Comparison of ENCODE assay signal across 8 mouse cellular contexts in the genomic region with DNA sequence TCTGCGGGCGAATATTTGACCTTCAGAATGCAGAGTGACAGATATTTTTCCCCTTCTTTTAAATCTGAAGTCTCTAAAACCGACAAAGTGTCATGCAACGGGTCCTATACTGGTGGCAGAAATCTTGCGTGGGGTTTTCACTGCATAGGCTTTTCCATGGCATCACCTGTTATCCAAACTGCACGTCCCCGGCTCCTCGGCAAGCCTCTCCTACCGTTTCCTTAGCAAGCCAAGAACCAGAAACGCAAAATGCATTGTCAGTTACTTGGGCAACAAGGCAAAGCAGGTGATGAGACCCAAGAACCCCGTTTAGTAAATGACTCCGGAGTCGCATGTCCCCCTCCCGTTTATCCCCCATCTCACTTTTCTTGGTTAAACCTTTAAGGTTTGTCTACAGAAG. TPM values are rescaled to one million over a fixed set of nuclear protein-coding genes. Genes with fewer than 3 reads are reported as not detected.
DNase-seq lines count a peak whose midpoint lies in the region; ATAC-seq and TF ChIP-seq lines count a peak whose summit lies in the region.

No protein-coding gene starts in this region.

- H3K27ac ChIP-seq in heart, postnatal 0 days (ENCODE audit: low read depth) = peak overlapping the region; percentile 98
- peak overlapping the region; percentile 95 for H3K27ac ChIP-seq in liver, embryonic 12.5 days

- intact Hi-C loops in heart, postnatal 10 days (cut with DNase I) = loop anchor here (1.0 kb wide), 1 partner anchor 45 kb away; no protein-coding TSS in a partner anchor

- peak overlapping the region; percentile 85 for H3K4me2 ChIP-seq in heart, postnatal 0 days (ENCODE audit: low read depth, low read length)
- H3K4me2 ChIP-seq in liver, embryonic 12.5 days = peak overlapping the region; percentile 90

- H3K9me3 ChIP-seq in heart, postnatal 0 days (replicated peaks; ENCODE audit: control insufficient read depth, low read length) = no peaks in the 10 kb centered on the region
- H3K9me3 ChIP-seq in erythroblast, embryonic 14.5 days (ENCODE audit: control insufficient read depth, low read length) = no peaks in the 10 kb centered on the region
- no peaks in the 10 kb centered on the region for H3K9me3 ChIP-seq in liver, embryonic 12.5 days (replicated peaks)

- 4% methylated on average over 14 of the region's 14 CpGs for WGBS in heart, postnatal 0 days
- WGBS in liver, embryonic 12.5 days (ENCODE audit: insufficient replicate concordance) = 5% methylated on average over 14 of the region's 14 CpGs

- no peak for DNase-seq in heart, postnatal 0 days (ENCODE audit: low spot score)
- no peak for DNase-seq in heart, postnatal 10 days
- peak; percentile 17 for DNase-seq in ES-CJ7 (ENCODE audit: low read depth, low spot score)
- no peak for DNase-seq in ovary, postnatal 10 days (ENCODE audit: low spot score)
- no peak for DNase-seq in cerebellum, adult 8-10 months
- no peak for DNase-seq in adrenal gland, postnatal 4 days (ENCODE audit: low spot score in 2 of 2)

- no peak for TF ChIP-seq CTCF in heart, postnatal 0 days (IDR thresholded peaks at IDR 0.05; ENCODE audit: low read depth)

- ATAC-seq in heart, postnatal 0 days (ENCODE audit: insufficient read depth, low read depth) = no peak
- no peak for ATAC-seq in liver, embryonic 12.5 days

- no peak for TF ChIP-seq EP300 in heart, postnatal 0 days (IDR thresholded peaks at IDR 0.05; ENCODE audit: low read depth)

- H3K4me1 ChIP-seq in heart, postnatal 0 days (ENCODE audit: control insufficient read depth, insufficient read depth) = peaks cover 13% of the 10 kb centered on the region; the same call in 1 of the 2 replicates
- H3K4me1 ChIP-seq in erythroblast, embryonic 14.5 days (ENCODE audit: control insufficient read depth) = peaks cover 76% of the 10 kb centered on the region
- H3K4me1 ChIP-seq in liver, embryonic 12.5 days = peaks cover 76% of the 10 kb centered on the region

- H3K36me3 ChIP-seq in heart, postnatal 0 days (replicated peaks; ENCODE audit: control insufficient read depth, insufficient read depth, low read length) = 0 out of 2 replicates have a peak, but pooled peaks cover 4% of the 10 kb centered on the region
- H3K36me3 ChIP-seq in erythroblast, embryonic 14.5 days (ENCODE audit: control insufficient read depth) = peaks cover 43% of the 10 kb centered on the region
- H3K36me3 ChIP-seq in liver, embryonic 12.5 days = peaks cover 16% of the 10 kb centered on the region

- no peaks in the 10 kb centered on the region for H3K27me3 ChIP-seq in heart, postnatal 0 days (ENCODE audit: control insufficient read depth, insufficient read depth, low read length)
- H3K27me3 ChIP-seq in erythroblast, embryonic 14.5 days (ENCODE audit: control insufficient read depth) = peaks cover 14% of the 10 kb centered on the region
- H3K27me3 ChIP-seq in liver, embryonic 12.5 days (replicated peaks) = peaks cover 15% of the 10 kb centered on the region; the same call in 1 of the 2 replicates

- peak overlapping the region; percentile 93 for H3K4me3 ChIP-seq in heart, postnatal 0 days (ENCODE audit: low read depth, low read length)
- peak overlapping the region; percentile 95 for H3K4me3 ChIP-seq in erythroblast, embryonic 14.5 days (replicated peaks)
- peak overlapping the region; percentile 87 for H3K4me3 ChIP-seq in liver, embryonic 12.5 days

- peak overlapping the region; percentile 86 for H3K9ac ChIP-seq in heart, postnatal 0 days (replicated peaks; ENCODE audit: low read depth, low read length)
- peak overlapping the region; percentile 95 for H3K9ac ChIP-seq in liver, embryonic 12.5 days

RNA-seq across cellular contexts. Expression of a gene that starts 0.8 kb away (rescaled TPM):
- total RNA-seq in heart, postnatal 0 days (2014; rRNA removed; ENCODE audit: low replicate concordance) = 52.6 and 81.9 TPM in 2 replicates
- 21.8 and 28.5 TPM in 2 replicates for polyA plus RNA-seq in heart, postnatal 0 days (2015; fragmentation: Nextera tagmentation; extraction: Ambion mirVana)
- total RNA-seq in heart, postnatal 10 days (2021) = 10 to 100 TPM; 93.6 to 97.2 TPM
- 1.6 and 2.0 TPM in 2 replicates for polyA plus RNA-seq in erythroblast, embryonic 14.5 days (2012)
- 28.2 and 28.5 TPM in 2 replicates for polyA plus RNA-seq in liver, embryonic 12.5 days (2016; fragmentation: Nextera tagmentation; extraction: Ambion mirVana)
- 10 to 100 TPM; 55.2 to 62.3 TPM for total RNA-seq in adrenal gland, postnatal 4 days (2021)

RNA-seq across cellular contexts. Expression of a gene that starts 53.4 kb away (rescaled TPM):
- total RNA-seq in heart, postnatal 0 days (2014; rRNA removed; ENCODE audit: low replicate concordance) = 7.5 and 14.8 TPM in 2 replicates
- 18.4 and 18.5 TPM in 2 replicates for polyA plus RNA-seq in heart, postnatal 0 days (2015; fragmentation: Nextera tagmentation; extraction: Ambion mirVana)
- 10 to 100 TPM; 12.5 to 14.3 TPM for total RNA-seq in heart, postnatal 10 days (2021)
- polyA plus RNA-seq in erythroblast, embryonic 14.5 days (2012) = 3.2 and 3.5 TPM in 2 replicates
- polyA plus RNA-seq in liver, embryonic 12.5 days (2016; fragmentation: Nextera tagmentation; extraction: Ambion mirVana) = 23.7 and 26.8 TPM in 2 replicates
- 10 to 100 TPM; 25.7 to 27.5 TPM for total RNA-seq in adrenal gland, postnatal 4 days (2021)
